Mouse (Mus musculus) C2C12 (cell line): ENCODE data around the gene Ppp2r5a.

Experiments used
- CTCF ChIP-seq: IDR thresholded peaks from one replicate; pipeline ENCODE4 v1.5.1; 2011; ENCODE audit not compliant: control insufficient read depth, insufficient read depth, insufficient read length
- FOSL1 ChIP-seq: IDR thresholded peaks from one replicate; pipeline ENCODE4 v1.8.0; 2011; ENCODE audit warnings: mild to moderate bottlenecking, low read length; ENCODE audit not compliant: poor library complexity, insufficient read depth, severe bottlenecking
- MYOD1 ChIP-seq: IDR thresholded peaks from one replicate; pipeline ENCODE4 v1.6.1; 2011; ENCODE audit warnings: low read depth; ENCODE audit not compliant: control insufficient read depth, insufficient read length
- USF1 ChIP-seq: IDR thresholded peaks from one replicate; pipeline ENCODE4 v1.6.1; 2011; ENCODE audit warnings: low read depth, mild to moderate bottlenecking, control low read depth, moderate library complexity

GRCm38 (mm10) chr1:191445401-191445800 lies 42.3 kb upstream of the Ppp2r5a start:
- no peak for TF ChIP-seq CTCF
- no peak for TF ChIP-seq USF1
- no peak for TF ChIP-seq FOSL1
- no peak for TF ChIP-seq MYOD1
